Mouse (Mus musculus): ENCODE measurements around the gene Ino80d. TPM values are rescaled to one million over a fixed set of nuclear protein-coding genes. Genes with fewer than 3 reads are reported as not detected.

Ino80d gene
- polyA plus RNA-seq, 1 experiment from 2014 or later, result 2.8 TPM

- Histone ChIP-seq H3K9ac (replicated peaks) (no peak overlapping the region), H3K4me1 (ENCODE audit: insufficient read depth) (no peaks in the 10 kb centered on the region), H3K27me3 (ENCODE audit: insufficient read depth, low read length) (no peaks in the 10 kb centered on the region), H3K27ac (ENCODE audit: low read depth) (no peak overlapping the region), H3K36me3 (replicated peaks; ENCODE audit: insufficient read depth, low read length) (peaks cover 62% of the 10 kb centered on the region), H3K4me3 (ENCODE audit: low read depth, low read length) (no peak overlapping the region), H3K9me3 (ENCODE audit: low read length) (no peaks in the 10 kb centered on the region), H3K4me2 (ENCODE audit: low read depth, low read length) (no peak overlapping the region)
- 75% methylated on average over 12 of the region's 12 CpGs for WGBS (ENCODE audit: insufficient replicate concordance)
- no peak for DNase-seq
- ATAC-seq, result no peak
- no peak for TF ChIP-seq CTCF (IDR thresholded peaks at IDR 0.05; ENCODE audit: low read depth)
- no peak for TF ChIP-seq EP300 (IDR thresholded peaks at IDR 0.05; ENCODE audit: low read depth)
Measured at GRCm38 (mm10) chr1:63058361-63058760, 56.1 kb downstream of the Ino80d start.

GRCm38 (mm10) chr1:63057849-63058248, 56.6 kb downstream of the Ino80d start:
- ATAC-seq, result no peak
- Histone ChIP-seq H3K27me3 (ENCODE audit: insufficient read depth, low read length) (no peaks in the 10 kb centered on the region), H3K9ac (replicated peaks) (no peak overlapping the region), H3K27ac (ENCODE audit: low read depth) (no peak overlapping the region), H3K36me3 (replicated peaks; ENCODE audit: insufficient read depth, low read length) (peaks cover 64% of the 10 kb centered on the region), H3K4me1 (ENCODE audit: insufficient read depth) (no peaks in the 10 kb centered on the region), H3K4me3 (ENCODE audit: low read depth, low read length) (no peak overlapping the region), H3K4me2 (ENCODE audit: low read depth, low read length) (no peak overlapping the region), H3K9me3 (ENCODE audit: low read length) (no peaks in the 10 kb centered on the region)
- DNase-seq, result no peak
- 84% methylated on average over 11 of the region's 11 CpGs for WGBS (ENCODE audit: insufficient replicate concordance)
- TF ChIP-seq CTCF (IDR thresholded peaks at IDR 0.05; ENCODE audit: low read depth) (no peak), EP300 (IDR thresholded peaks at IDR 0.05; ENCODE audit: low read depth) (no peak)

- no peaks in the 10 kb centered on the region for H3K9me3 ChIP-seq (ENCODE audit: low read length)
- H3K27ac ChIP-seq (ENCODE audit: low read depth), result no peak overlapping the region
- H3K4me1 ChIP-seq (ENCODE audit: insufficient read depth), result no peaks in the 10 kb centered on the region
- DNase-seq (no peak), ATAC-seq (no peak)
- no peak overlapping the region for H3K4me3 ChIP-seq (ENCODE audit: low read depth, low read length)
- H3K4me2 ChIP-seq (ENCODE audit: low read depth, low read length), result no peak overlapping the region
- H3K36me3 ChIP-seq (replicated peaks; ENCODE audit: insufficient read depth, low read length), result peaks cover 63% of the 10 kb centered on the region
- H3K9ac ChIP-seq (replicated peaks), result no peak overlapping the region
- WGBS (ENCODE audit: insufficient replicate concordance), result 90% methylated on average over 3 of the region's 3 CpGs
- TF ChIP-seq EP300 (IDR thresholded peaks at IDR 0.05; ENCODE audit: low read depth), result no peak
- no peak for TF ChIP-seq CTCF (IDR thresholded peaks at IDR 0.05; ENCODE audit: low read depth)
- H3K27me3 ChIP-seq (ENCODE audit: insufficient read depth, low read length), result no peaks in the 10 kb centered on the region
Measured at GRCm38 (mm10) chr1:63057318-63057717, 57.1 kb downstream of the Ino80d start.

GRCm38 (mm10) chr1:63055386-63055785, 59.1 kb downstream of the Ino80d start:
- Histone ChIP-seq H3K36me3 (replicated peaks; ENCODE audit: insufficient read depth, low read length) (peaks cover 50% of the 10 kb centered on the region), H3K4me3 (ENCODE audit: low read depth, low read length) (no peak overlapping the region), H3K9ac (replicated peaks) (no peak overlapping the region), H3K4me2 (ENCODE audit: low read depth, low read length) (no peak overlapping the region), H3K9me3 (ENCODE audit: low read length) (no peaks in the 10 kb centered on the region), H3K4me1 (ENCODE audit: insufficient read depth) (no peaks in the 10 kb centered on the region), H3K27ac (ENCODE audit: low read depth) (no peak overlapping the region), H3K27me3 (ENCODE audit: insufficient read depth, low read length) (no peaks in the 10 kb centered on the region)
- TF ChIP-seq CTCF (IDR thresholded peaks at IDR 0.05; ENCODE audit: low read depth) (no peak), EP300 (IDR thresholded peaks at IDR 0.05; ENCODE audit: low read depth) (no peak)
- DNase-seq (no peak), ATAC-seq (no peak)
- 73% methylated on average over 3 of the region's 3 CpGs for WGBS (ENCODE audit: insufficient replicate concordance)

GRCm38 (mm10) chr1:63050866-63051265, 63.6 kb downstream of the Ino80d start:
- 84% methylated on average over 8 of the region's 8 CpGs for WGBS (ENCODE audit: insufficient replicate concordance)
- no peak for ATAC-seq
- no peaks in the 10 kb centered on the region for H3K4me1 ChIP-seq (ENCODE audit: insufficient read depth)

GRCm38 (mm10) chr1:63049977-63050376, 64.5 kb downstream of the Ino80d start:
- DNase-seq, result no peak
- Histone ChIP-seq H3K4me2 (ENCODE audit: low read depth, low read length) (no peak overlapping the region), H3K4me3 (ENCODE audit: low read depth, low read length) (no peak overlapping the region), H3K27ac (ENCODE audit: low read depth) (no peak overlapping the region), H3K36me3 (replicated peaks; ENCODE audit: insufficient read depth, low read length) (peaks cover 34% of the 10 kb centered on the region), H3K27me3 (ENCODE audit: insufficient read depth, low read length) (no peaks in the 10 kb centered on the region), H3K4me1 (ENCODE audit: insufficient read depth) (no peaks in the 10 kb centered on the region), H3K9me3 (ENCODE audit: low read length) (no peaks in the 10 kb centered on the region), H3K9ac (replicated peaks) (no peak overlapping the region)
- no peak for ATAC-seq
- WGBS (ENCODE audit: insufficient replicate concordance), result 51% methylated on average over 3 of the region's 3 CpGs
- TF ChIP-seq EP300 (IDR thresholded peaks at IDR 0.05; ENCODE audit: low read depth) (no peak), CTCF (IDR thresholded peaks at IDR 0.05; ENCODE audit: low read depth) (no peak)

More at GRCm38 (mm10) chr1:63050866-63051265, 63.6 kb downstream of the Ino80d start:
- Histone ChIP-seq H3K4me2 (ENCODE audit: low read depth, low read length) (no peak overlapping the region), H3K27ac (ENCODE audit: low read depth) (no peak overlapping the region), H3K36me3 (replicated peaks; ENCODE audit: insufficient read depth, low read length) (peaks cover 34% of the 10 kb centered on the region), H3K9ac (replicated peaks) (no peak overlapping the region), H3K9me3 (ENCODE audit: low read length) (no peaks in the 10 kb centered on the region), H3K4me3 (ENCODE audit: low read depth, low read length) (no peak overlapping the region), H3K27me3 (ENCODE audit: insufficient read depth, low read length) (no peaks in the 10 kb centered on the region)
- TF ChIP-seq EP300 (IDR thresholded peaks at IDR 0.05; ENCODE audit: low read depth), result no peak
- TF ChIP-seq CTCF (IDR thresholded peaks at IDR 0.05; ENCODE audit: low read depth), result no peak
- DNase-seq, result no peak

GRCm38 (mm10) chr1:63047983-63048382, 66.5 kb downstream of the Ino80d start:
- DNase-seq (no peak), ATAC-seq (no peak)
- TF ChIP-seq EP300 (IDR thresholded peaks at IDR 0.05; ENCODE audit: low read depth), result no peak
- H3K9ac ChIP-seq (replicated peaks), result no peak overlapping the region
- no peak overlapping the region for H3K4me3 ChIP-seq (ENCODE audit: low read depth, low read length)
- 71% methylated on average over 6 of the region's 6 CpGs for WGBS (ENCODE audit: insufficient replicate concordance)
- H3K9me3 ChIP-seq (ENCODE audit: low read length), result no peaks in the 10 kb centered on the region
- no peak overlapping the region for H3K27ac ChIP-seq (ENCODE audit: low read depth)
- H3K4me1 ChIP-seq (ENCODE audit: insufficient read depth), result no peaks in the 10 kb centered on the region
- no peak overlapping the region for H3K4me2 ChIP-seq (ENCODE audit: low read depth, low read length)
- H3K27me3 ChIP-seq (ENCODE audit: insufficient read depth, low read length), result no peaks in the 10 kb centered on the region
- H3K36me3 ChIP-seq (replicated peaks; ENCODE audit: insufficient read depth, low read length), result peaks cover 29% of the 10 kb centered on the region

All from liver, postnatal 0 days (tissue).